Mouse (Mus musculus) forebrain, embryonic 16.5 days (tissue): ENCODE measurements around the gene Mlf1. TPM values are rescaled to one million over a fixed set of nuclear protein-coding genes. Genes with fewer than 3 reads are reported as not detected.

Experiments used
- ATAC-seq: fragments of 200-750 bp; cut with Nextera tagmentation; 2 replicates; pipeline ENCODE4 v1.8.0; 2017; ENCODE audit warnings: mild to moderate bottlenecking, moderate library complexity
- H3K27ac ChIP-seq: fragments of 300-500 bp; sonication (generic); 2 replicates; pipeline ENCODE4 v1.5.1; 2014; ENCODE audit warnings: low read length, control low read depth
- H3K27me3 ChIP-seq: fragments of 300-500 bp; sonication (generic); replicated peaks from 2 replicates; pipeline ENCODE4 v1.6.1; 2014; ENCODE audit warnings: low read length; ENCODE audit not compliant: control insufficient read depth, insufficient read depth
- H3K36me3 ChIP-seq: fragments of 300-500 bp; sonication (generic); 2 replicates; pipeline ENCODE4 v1.6.1; 2014; ENCODE audit not compliant: control insufficient read depth, insufficient read depth
- H3K4me1 ChIP-seq: fragments of 300-500 bp; sonication (generic); replicated peaks from 2 replicates; pipeline ENCODE4 v1.6.1; 2014; ENCODE audit warnings: low read length; ENCODE audit not compliant: control insufficient read depth, insufficient read depth
- H3K4me2 ChIP-seq: fragments of 300-500 bp; sonication (generic); 2 replicates; pipeline ENCODE4 v1.6.1; 2014; ENCODE audit warnings: mild to moderate bottlenecking, low read length, control low read depth
- H3K4me3 ChIP-seq: fragments of 300-500 bp; sonication (generic); replicated peaks from 2 replicates; pipeline ENCODE4 v1.5.1; 2014; ENCODE audit warnings: mild to moderate bottlenecking, low read length, control low read depth
- H3K9ac ChIP-seq: fragments of 300-500 bp; sonication (generic); replicated peaks from 2 replicates; pipeline ENCODE4 v1.6.1; 2014; ENCODE audit warnings: low read depth, low read length, control low read depth
- H3K9me3 ChIP-seq: fragments of 300-500 bp; sonication (generic); 2 replicates; pipeline ENCODE4 v1.6.1; 2016; ENCODE audit warnings: low read length; ENCODE audit not compliant: control insufficient read depth
- WGBS: fragments of 180-500 bp; shearing (Covaris S2); extraction: QIAGEN DNeasy Blood & Tissue Kit; methylation state at CpG from one replicate; pipeline ENCODE4 v1.1.7; 2014; 5-methylcytosine and 5-hydroxymethylcytosine counted together
- polyA plus RNA-seq: library from polyadenylated mRNA; unstranded; fragments of >200 nt; fragmentation: Nextera tagmentation; extraction: Ambion mirVana; gene quantifications from 2 replicates; pipeline ENCODE4 v1.2.1, GENCODE M21; 2015

Mlf1 gene
- polyA plus RNA-seq, 1 experiment from 2014 or later: 14.3 TPM

DNA sequence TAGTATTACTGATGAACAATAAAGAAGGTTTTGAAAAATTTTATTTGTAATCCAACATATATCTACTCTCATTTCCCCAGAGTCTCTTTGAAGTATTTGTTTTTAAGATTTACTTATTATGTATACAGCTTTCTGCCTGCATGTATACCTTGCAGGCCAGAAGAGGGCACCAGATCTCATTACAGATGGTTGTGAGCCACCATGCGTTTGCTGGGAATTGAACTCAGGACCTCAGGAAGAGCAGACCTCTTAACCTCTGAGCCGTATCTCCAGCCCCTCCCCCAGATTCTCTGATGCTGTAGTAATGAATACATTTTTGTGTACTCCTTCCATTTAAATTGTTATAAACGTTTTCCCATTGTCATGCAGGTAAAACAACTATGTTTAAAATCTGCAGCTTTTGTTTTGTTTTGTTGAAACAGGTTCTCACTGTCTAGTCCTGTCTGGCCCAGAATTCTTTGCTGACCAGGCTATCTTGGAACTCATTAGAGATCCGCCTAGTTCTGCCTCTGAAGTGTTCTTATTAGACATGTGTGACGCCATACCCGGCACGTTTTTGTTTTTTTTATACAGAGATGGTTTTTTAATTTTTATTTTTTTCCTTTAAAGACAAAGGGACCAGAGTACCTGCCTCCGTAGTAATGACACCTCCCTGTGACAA, 55.6 kb downstream of the Mlf1 start:
- H3K4me1 ChIP-seq: peaks cover 9% of the 10 kb centered on the region
- H3K36me3 ChIP-seq: no peaks in the 10 kb centered on the region
- H3K9ac ChIP-seq: peak overlapping the region; percentile 79; the same call in 1 of the 2 replicates
- peak overlapping the region; percentile 93 for H3K4me3 ChIP-seq
- no peaks in the 10 kb centered on the region for H3K27me3 ChIP-seq
- ATAC-seq: peak; percentile 10; the same call in 1 of the 2 replicates
- H3K27ac ChIP-seq: no peak overlapping the region
- H3K9me3 ChIP-seq: peaks cover 3% of the 10 kb centered on the region; the same call in 1 of the 2 replicates
- 33% methylated on average over 8 of the region's 8 CpGs for WGBS
- H3K4me2 ChIP-seq: peak overlapping the region; percentile 78

DNA sequence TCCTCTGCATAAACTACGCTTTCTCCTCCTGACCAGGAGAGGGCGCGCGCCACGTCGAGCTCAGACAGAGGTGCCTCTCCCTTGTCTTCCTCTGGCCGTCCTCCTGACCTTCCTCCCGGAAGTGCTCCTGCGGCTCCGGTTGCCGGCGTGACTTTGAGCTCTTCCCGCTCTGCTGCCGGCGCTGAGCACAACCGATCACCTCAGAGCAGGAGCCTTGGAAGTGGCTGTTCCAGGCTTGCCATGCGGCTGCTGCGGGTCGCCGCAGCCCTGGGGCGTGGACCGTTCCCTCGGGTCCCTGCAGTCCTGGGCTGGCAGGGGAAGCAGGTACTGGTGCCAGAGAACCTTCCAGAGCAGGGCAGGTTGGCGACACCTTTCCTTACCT, 56.1 kb downstream of the Mlf1 start, which contains the start of gene Gfm1:
Gfm1 (plus strand) TSS at position 98 of the 382 bp plus-strand sequence.
- Histone ChIP-seq H3K9me3 (peaks cover 3% of the 10 kb centered on the region; the same call in 1 of the 2 replicates), H3K4me3 (peak within 1 kb of the TSS; percentile 93), H3K4me1 (peaks cover 9% of the 10 kb centered on the region), H3K27ac (no peak within 1 kb of the TSS), H3K9ac (peak within 1 kb of the TSS; percentile 79), H3K36me3 (peaks cover under 1% of the 10 kb centered on the region; the same call in 1 of the 2 replicates), H3K27me3 (no peaks in the 10 kb centered on the region), H3K4me2 (peak within 1 kb of the TSS; percentile 78)
- ATAC-seq: peak; percentile 98
- 0% methylated on average over 24 of the region's 24 CpGs for WGBS

DNA sequence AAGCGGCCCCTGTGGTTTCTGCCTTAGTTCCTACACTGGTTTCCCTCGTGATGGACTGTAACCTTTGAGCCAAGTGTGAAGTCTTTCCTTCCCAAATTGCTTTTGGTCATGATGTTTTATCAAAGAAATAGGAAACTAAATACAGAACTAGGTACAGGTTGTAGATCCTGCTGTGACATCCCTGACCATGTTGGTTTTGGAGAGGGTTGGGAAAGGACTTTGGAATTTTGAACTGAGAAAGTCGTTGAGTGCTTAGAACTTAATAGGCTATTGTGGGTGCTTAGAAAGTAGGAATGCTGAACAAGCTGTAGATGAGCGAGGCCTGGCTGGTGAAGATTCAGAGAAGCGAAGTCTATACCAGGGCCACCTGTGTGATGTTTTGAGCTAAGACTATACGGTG, 60.1 kb downstream of the Mlf1 start:
- Histone ChIP-seq H3K9me3 (no peaks in the 10 kb centered on the region), H3K27me3 (no peaks in the 10 kb centered on the region), H3K9ac (no peak overlapping the region), H3K4me2 (no peak overlapping the region), H3K36me3 (peaks cover 21% of the 10 kb centered on the region), H3K4me1 (peaks cover 9% of the 10 kb centered on the region), H3K4me3 (no peak overlapping the region), H3K27ac (no peak overlapping the region)
- 95% methylated on average over 6 of the region's 6 CpGs for WGBS
- ATAC-seq: no peak

DNA sequence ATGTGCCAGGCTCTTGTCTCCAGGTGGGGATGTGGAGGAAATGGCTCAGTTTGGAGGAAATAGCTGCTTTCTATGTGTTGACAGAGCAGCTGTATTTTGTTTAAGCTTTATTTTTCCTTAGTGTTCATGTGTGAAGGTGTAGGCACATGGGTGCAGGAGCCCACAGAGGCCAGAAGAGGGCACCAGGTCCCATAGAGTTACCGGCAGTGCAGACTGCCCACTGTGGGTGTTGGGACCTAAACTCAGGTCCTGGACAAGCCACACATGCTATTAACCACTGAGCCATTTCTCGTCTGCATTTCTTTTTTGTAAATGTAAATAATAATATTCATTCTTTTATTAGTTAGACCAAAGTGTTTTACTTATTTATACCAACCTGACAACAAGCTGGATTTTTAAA, 73.2 kb downstream of the Mlf1 start:
- H3K4me1 ChIP-seq: no peaks in the 10 kb centered on the region
- H3K27ac ChIP-seq: no peak overlapping the region
- no peak for ATAC-seq
- H3K4me2 ChIP-seq: no peak overlapping the region
- H3K4me3 ChIP-seq: no peak overlapping the region
- peaks cover 27% of the 10 kb centered on the region for H3K36me3 ChIP-seq
- H3K27me3 ChIP-seq: no peaks in the 10 kb centered on the region
- H3K9ac ChIP-seq: no peak overlapping the region
- no peaks in the 10 kb centered on the region for H3K9me3 ChIP-seq
- 94% methylated on average over 2 of the region's 2 CpGs for WGBS

Other genes with a start within 250 kb of the Mlf1 start
- gene Gm17402, start 1.1 kb downstream of the Mlf1 start, polyA plus RNA-seq: not detected in 2 replicates
- gene Gfm1, start 56.0 kb downstream of the Mlf1 start, polyA plus RNA-seq: 33.6 and 38.2 TPM in 2 replicates
- gene Lxn, start 89.8 kb downstream of the Mlf1 start, polyA plus RNA-seq: 70.4 and 70.5 TPM in 2 replicates
- gene Rarres1, start 141.4 kb downstream of the Mlf1 start, polyA plus RNA-seq: 1.2 and 1.4 TPM in 2 replicates
- gene Mfsd1, start 208.6 kb downstream of the Mlf1 start, polyA plus RNA-seq: 35.5 and 45.2 TPM in 2 replicates